Mouse (Mus musculus): ENCODE measurements around the gene Hoxd9.
A peak's percentile ranks its signal among the peaks of the same experiment; 100 is the strongest.

Hoxd9 gene

GRCm38 (mm10) chr2:74696442-74697335, 838 bp upstream of the Hoxd9 start:
- DNase-seq (ENCODE audit: extremely low spot score, low spot score), result peak; percentile 58

- peak; percentile 86 for DNase-seq (ENCODE audit: extremely low spot score, low spot score)
Measured at GRCm38 (mm10) chr2:74698201-74699052, 900 bp downstream of the Hoxd9 start.

- peak; percentile 70 for DNase-seq (ENCODE audit: extremely low spot score, low spot score)
Measured at GRCm38 (mm10) chr2:74699053-74699430, 1.5 kb downstream of the Hoxd9 start.

- DNase-seq (ENCODE audit: extremely low spot score, low spot score), result peak; percentile 70
Measured at GRCm38 (mm10) chr2:74699664-74700545, 2.4 kb downstream of the Hoxd9 start.

- no peak for DNase-seq (ENCODE audit: extremely low spot score, low spot score)
Measured at GRCm38 (mm10) chr2:74700546-74701112, 3.1 kb downstream of the Hoxd9 start.

GRCm38 (mm10) chr2:74701949-74702819, 4.7 kb downstream of the Hoxd9 start:
- DNase-seq (ENCODE audit: extremely low spot score, low spot score), result peak; percentile 87

- DNase-seq (ENCODE audit: extremely low spot score, low spot score), result no peak
Measured at GRCm38 (mm10) chr2:74702820-74703219, 5.3 kb downstream of the Hoxd9 start.

- DNase-seq (ENCODE audit: extremely low spot score, low spot score), result peak; percentile 51
Measured at GRCm38 (mm10) chr2:74703317-74703716, 5.8 kb downstream of the Hoxd9 start.

GRCm38 (mm10) chr2:74703720-74704392, 6.3 kb downstream of the Hoxd9 start:
- no peak for DNase-seq (ENCODE audit: extremely low spot score, low spot score)

- peak; percentile 89 for DNase-seq (ENCODE audit: extremely low spot score, low spot score)
Measured at GRCm38 (mm10) chr2:74704393-74704998, 7.0 kb downstream of the Hoxd9 start, which contains the start of gene Hoxd8. Hoxd8 (plus strand) TSS chr2:74704615.

GRCm38 (mm10) chr2:74704999-74705466, 7.5 kb downstream of the Hoxd9 start:
- peak; percentile 76 for DNase-seq (ENCODE audit: extremely low spot score, low spot score)

GRCm38 (mm10) chr2:74705467-74706089, 8.1 kb downstream of the Hoxd9 start:
- DNase-seq (ENCODE audit: extremely low spot score, low spot score), result peak; percentile 84

GRCm38 (mm10) chr2:74706393-74706960, 8.9 kb downstream of the Hoxd9 start:
- peak; percentile 36 for DNase-seq (ENCODE audit: extremely low spot score, low spot score)

- peak; percentile 35 for DNase-seq (ENCODE audit: extremely low spot score, low spot score)
Measured at GRCm38 (mm10) chr2:74707599-74707998, 10.1 kb downstream of the Hoxd9 start.

- peak; percentile 47 for DNase-seq (ENCODE audit: extremely low spot score, low spot score)
Measured at GRCm38 (mm10) chr2:74708676-74709075, 11.1 kb downstream of the Hoxd9 start.

- peak; percentile 33 for DNase-seq (ENCODE audit: extremely low spot score, low spot score)
Measured at GRCm38 (mm10) chr2:74709465-74710419, 12.2 kb downstream of the Hoxd9 start.
